Mouse (Mus musculus) liver, embryonic 12.5 days (tissue): ENCODE measurements around the gene Dysf. TPM values are rescaled to one million over a fixed set of nuclear protein-coding genes. Genes with fewer than 3 reads are reported as not detected.

Source experiments
- ATAC-seq: fragments of 200-750 bp; cut with Nextera tagmentation; 2 replicates; pipeline ENCODE4 v1.8.0; 2017; ENCODE audit warnings: moderate number of reproducible peaks, mild to moderate bottlenecking, moderate library complexity
- H3K27ac ChIP-seq: fragments of 300-500 bp; sonication (generic); 2 replicates; pipeline ENCODE4 v1.5.1; 2016; ENCODE audit warnings: mild to moderate bottlenecking
- H3K27me3 ChIP-seq: fragments of 300-500 bp; sonication (generic); replicated peaks from 2 replicates; pipeline ENCODE4 v1.6.1; 2016; ENCODE audit warnings: mild to moderate bottlenecking, moderate library complexity
- H3K36me3 ChIP-seq: fragments of 300-500 bp; sonication (generic); 2 replicates; pipeline ENCODE4 v1.6.1; 2016; ENCODE audit warnings: mild to moderate bottlenecking, moderate library complexity
- H3K4me1 ChIP-seq: fragments of 300-500 bp; sonication (generic); 2 replicates; pipeline ENCODE4 v1.6.1; 2016
- H3K4me2 ChIP-seq: fragments of 300-500 bp; sonication (generic); 2 replicates; pipeline ENCODE4 v1.6.1; 2016; ENCODE audit warnings: mild to moderate bottlenecking, moderate library complexity
- H3K4me3 ChIP-seq: fragments of 300-500 bp; sonication (generic); 2 replicates; pipeline ENCODE4 v1.5.1; 2016; ENCODE audit warnings: mild to moderate bottlenecking, moderate library complexity
- H3K9ac ChIP-seq: fragments of 300-500 bp; sonication (generic); 2 replicates; pipeline ENCODE4 v1.6.1; 2016; ENCODE audit warnings: mild to moderate bottlenecking, moderate library complexity
- H3K9me3 ChIP-seq: fragments of 300-500 bp; sonication (generic); replicated peaks from 2 replicates; pipeline ENCODE4 v1.6.1; 2016; ENCODE audit warnings: mild to moderate bottlenecking, moderate library complexity
- WGBS: fragments of 180-500 bp; shearing (Covaris S2); methylation state at CpG from one replicate; pipeline ENCODE4 v1.1.7; 2016; ENCODE audit not compliant: insufficient replicate concordance; 5-methylcytosine and 5-hydroxymethylcytosine counted together
- polyA plus RNA-seq: library from polyadenylated mRNA; unstranded; fragments of >200 nt; fragmentation: Nextera tagmentation; extraction: Ambion mirVana; gene quantifications from 2 replicates; pipeline ENCODE4 v1.2.1, GENCODE M21; 2016

Dysf gene
- polyA plus RNA-seq, 1 experiment from 2014 or later = 2.8 TPM

- H3K4me3 ChIP-seq = no peak overlapping the region
- H3K4me1 ChIP-seq = no peaks in the 10 kb centered on the region
- 72% methylated on average over 8 of the region's 8 CpGs for WGBS
- H3K27me3 ChIP-seq = no peaks in the 10 kb centered on the region
- no peaks in the 10 kb centered on the region for H3K36me3 ChIP-seq
- H3K27ac ChIP-seq = no peak overlapping the region
- H3K9me3 ChIP-seq = no peaks in the 10 kb centered on the region
- H3K4me2 ChIP-seq = no peak overlapping the region
- H3K9ac ChIP-seq = no peak overlapping the region
- no peak for ATAC-seq
Observed at GRCm38 (mm10) chr6:84201721-84202490, 193.5 kb downstream of the Dysf start.

GRCm38 (mm10) chr6:84205611-84206010 is 197.2 kb downstream of the Dysf start:
- Histone ChIP-seq H3K4me2 (no peak overlapping the region), H3K9me3 (no peaks in the 10 kb centered on the region), H3K9ac (no peak overlapping the region), H3K27me3 (no peaks in the 10 kb centered on the region), H3K4me1 (no peaks in the 10 kb centered on the region), H3K27ac (no peak overlapping the region), H3K4me3 (no peak overlapping the region), H3K36me3 (no peaks in the 10 kb centered on the region)
- 86% methylated on average over 3 of the region's 3 CpGs for WGBS
- no peak for ATAC-seq

GRCm38 (mm10) chr6:84208589-84208988 is 200.2 kb downstream of the Dysf start:
- ATAC-seq = no peak
- no peaks in the 10 kb centered on the region for H3K36me3 ChIP-seq
- WGBS = 39% methylated on average over 4 of the region's 4 CpGs

GRCm38 (mm10) chr6:84209736-84210434 is 201.5 kb downstream of the Dysf start:
- H3K4me2 ChIP-seq = no peak overlapping the region
- no peak overlapping the region for H3K9ac ChIP-seq
- no peak overlapping the region for H3K27ac ChIP-seq
- no peaks in the 10 kb centered on the region for H3K4me1 ChIP-seq
- WGBS = 73% methylated on average over 13 of the region's 13 CpGs
- no peak for ATAC-seq
- H3K9me3 ChIP-seq = no peaks in the 10 kb centered on the region
- H3K4me3 ChIP-seq = no peak overlapping the region
- no peaks in the 10 kb centered on the region for H3K27me3 ChIP-seq
- no peaks in the 10 kb centered on the region for H3K36me3 ChIP-seq

More at GRCm38 (mm10) chr6:84208589-84208988, 200.2 kb downstream of the Dysf start:
- Histone ChIP-seq H3K27me3 (no peaks in the 10 kb centered on the region), H3K27ac (no peak overlapping the region), H3K4me3 (no peak overlapping the region), H3K9ac (no peak overlapping the region), H3K4me2 (no peak overlapping the region), H3K4me1 (no peaks in the 10 kb centered on the region), H3K9me3 (no peaks in the 10 kb centered on the region)

GRCm38 (mm10) chr6:84211473-84211872 is 203.1 kb downstream of the Dysf start:
- Histone ChIP-seq H3K4me1 (no peaks in the 10 kb centered on the region), H3K4me2 (no peak overlapping the region), H3K36me3 (no peaks in the 10 kb centered on the region), H3K9ac (no peak overlapping the region), H3K4me3 (no peak overlapping the region), H3K9me3 (no peaks in the 10 kb centered on the region), H3K27me3 (no peaks in the 10 kb centered on the region), H3K27ac (no peak overlapping the region)
- WGBS = 66% methylated on average over 7 of the region's 7 CpGs
- no peak for ATAC-seq

- ATAC-seq = no peak
- Histone ChIP-seq H3K4me2 (no peak overlapping the region), H3K4me1 (no peaks in the 10 kb centered on the region), H3K36me3 (no peaks in the 10 kb centered on the region), H3K4me3 (no peak overlapping the region), H3K9ac (no peak overlapping the region), H3K27ac (no peak overlapping the region), H3K9me3 (no peaks in the 10 kb centered on the region), H3K27me3 (no peaks in the 10 kb centered on the region)
- 32% methylated on average over 3 of the region's 3 CpGs for WGBS
Observed at GRCm38 (mm10) chr6:84213101-84213500, 204.7 kb downstream of the Dysf start.

GRCm38 (mm10) chr6:84217216-84217933 is 209.0 kb downstream of the Dysf start:
- Histone ChIP-seq H3K36me3 (no peaks in the 10 kb centered on the region), H3K27ac (no peak overlapping the region), H3K4me3 (no peak overlapping the region), H3K4me2 (no peak overlapping the region), H3K9me3 (no peaks in the 10 kb centered on the region), H3K27me3 (no peaks in the 10 kb centered on the region), H3K9ac (no peak overlapping the region), H3K4me1 (no peaks in the 10 kb centered on the region)
- no peak for ATAC-seq
- WGBS = 78% methylated on average over 1 of the region's 1 CpGs

- Histone ChIP-seq H3K4me2 (no peak overlapping the region), H3K9me3 (no peaks in the 10 kb centered on the region), H3K27me3 (no peaks in the 10 kb centered on the region), H3K4me3 (no peak overlapping the region), H3K36me3 (no peaks in the 10 kb centered on the region), H3K27ac (no peak overlapping the region), H3K9ac (no peak overlapping the region), H3K4me1 (no peaks in the 10 kb centered on the region)
- WGBS = 60% methylated on average over 11 of the region's 11 CpGs
- ATAC-seq = no peak
Observed at GRCm38 (mm10) chr6:84219119-84219518, 210.7 kb downstream of the Dysf start.

GRCm38 (mm10) chr6:84224861-84225260 is 216.5 kb downstream of the Dysf start:
- 41% methylated on average over 4 of the region's 4 CpGs for WGBS
- no peaks in the 10 kb centered on the region for H3K36me3 ChIP-seq
- H3K27me3 ChIP-seq = 0 out of 2 replicates have a peak, but pooled peaks cover 6% of the 10 kb centered on the region
- H3K4me3 ChIP-seq = no peak overlapping the region
- H3K27ac ChIP-seq = no peak overlapping the region
- H3K9ac ChIP-seq = no peak overlapping the region
- ATAC-seq = no peak
- H3K4me1 ChIP-seq = no peaks in the 10 kb centered on the region
- no peak overlapping the region for H3K4me2 ChIP-seq
- no peaks in the 10 kb centered on the region for H3K9me3 ChIP-seq

- 57% methylated on average over 6 of the region's 6 CpGs for WGBS
- ATAC-seq = no peak
- no peaks in the 10 kb centered on the region for H3K36me3 ChIP-seq
- H3K4me2 ChIP-seq = no peak overlapping the region
- no peak overlapping the region for H3K4me3 ChIP-seq
- H3K27me3 ChIP-seq = 0 out of 2 replicates have a peak, but pooled peaks cover 9% of the 10 kb centered on the region
- H3K27ac ChIP-seq = no peak overlapping the region
- no peak overlapping the region for H3K9ac ChIP-seq
- H3K9me3 ChIP-seq = no peaks in the 10 kb centered on the region
- H3K4me1 ChIP-seq = no peaks in the 10 kb centered on the region
Observed at GRCm38 (mm10) chr6:84225587-84225986, 217.2 kb downstream of the Dysf start.

- H3K4me1 ChIP-seq = no peaks in the 10 kb centered on the region
Observed at GRCm38 (mm10) chr6:84228196-84228595, 219.8 kb downstream of the Dysf start.

GRCm38 (mm10) chr6:84228786-84229185 is 220.4 kb downstream of the Dysf start:
- Histone ChIP-seq H3K27me3 (peaks cover 17% of the 10 kb centered on the region; the same call in 1 of the 2 replicates), H3K9ac (no peak overlapping the region), H3K4me1 (no peaks in the 10 kb centered on the region), H3K4me2 (no peak overlapping the region), H3K36me3 (no peaks in the 10 kb centered on the region), H3K4me3 (no peak overlapping the region), H3K27ac (no peak overlapping the region), H3K9me3 (no peaks in the 10 kb centered on the region)
- WGBS = 39% methylated on average over 5 of the region's 5 CpGs
- no peak for ATAC-seq

More at GRCm38 (mm10) chr6:84228196-84228595, 219.8 kb downstream of the Dysf start:
- H3K9me3 ChIP-seq = no peaks in the 10 kb centered on the region
- no peak overlapping the region for H3K4me3 ChIP-seq
- H3K27ac ChIP-seq = no peak overlapping the region
- ATAC-seq = no peak
- whole genome bisulfite sequencing = 53% methylated on average over 4 of the region's 4 CpGs
- H3K9ac ChIP-seq = no peak overlapping the region
- H3K36me3 ChIP-seq = no peaks in the 10 kb centered on the region
- peaks cover 17% of the 10 kb centered on the region; the same call in 1 of the 2 replicates for H3K27me3 ChIP-seq
- H3K4me2 ChIP-seq = no peak overlapping the region
